Comparison of ENCODE assay signal across 8 mouse cellular contexts in genomic region chr14:25516640-25517591, GRCm38 (mm10). TPM values are rescaled to one million over a fixed set of nuclear protein-coding genes. Genes with fewer than 3 reads are reported as not detected.
A peak's percentile ranks its signal among the peaks of the same experiment; 100 is the strongest.
DNase-seq lines count a peak whose midpoint lies in the region; ATAC-seq and TF ChIP-seq lines count a peak whose summit lies in the region.

No protein-coding gene starts in this region.

- 0 out of 2 replicates have a peak overlapping the region, but pooled peaks have one; percentile 6 for H3K4me2 ChIP-seq in heart, embryonic 16.5 days (ENCODE audit: low read depth, low read length)
- H3K4me2 ChIP-seq in limb, embryonic 13.5 days (replicated peaks), result peak overlapping the region; percentile 16; the same call in 1 of the 2 replicates
- peak overlapping the region; percentile 71 for H3K4me2 ChIP-seq in myocyte (ENCODE audit: low read depth)

- H3K9me3 ChIP-seq in heart, embryonic 16.5 days (replicated peaks; ENCODE audit: control insufficient read depth, low read length), result no peaks in the 10 kb centered on the region
- no peaks in the 10 kb centered on the region for H3K9me3 ChIP-seq in limb, embryonic 13.5 days

- peak; percentile 59 for DNase-seq in testis, postnatal 10 days (ENCODE audit: low spot score)
- no peak for DNase-seq in testis, postnatal 14 days (ENCODE audit: low spot score)
- peak; percentile 71 to 81 for DNase-seq in cerebellum, postnatal 10 days
- DNase-seq in right cerebral cortex, postnatal 14 days, result no peak
- DNase-seq in right cerebral cortex, postnatal 10 days (ENCODE audit: low spot score in 2 of 2), result no peak

- H3K27me3 ChIP-seq in heart, embryonic 16.5 days (ENCODE audit: control insufficient read depth, insufficient read depth, low read length), result no peaks in the 10 kb centered on the region
- H3K27me3 ChIP-seq in limb, embryonic 13.5 days, result no peaks in the 10 kb centered on the region
- H3K27me3 ChIP-seq in myocyte (ENCODE audit: control insufficient read depth, insufficient read depth, insufficient read length), result no peaks in the 10 kb centered on the region

- peak; percentile 56 for TF ChIP-seq POLR2A in myocyte (IDR thresholded peaks at IDR 0.05; ENCODE audit: insufficient read length, low read depth)

- H3K79me2 ChIP-seq in myocyte (ENCODE audit: control insufficient read depth, insufficient read depth), result peaks cover 80% of the 10 kb centered on the region

- no peaks in the 10 kb centered on the region for H3K36me3 ChIP-seq in heart, embryonic 16.5 days (ENCODE audit: control insufficient read depth, insufficient read depth)
- peaks cover 42% of the 10 kb centered on the region for H3K36me3 ChIP-seq in limb, embryonic 13.5 days
- H3K36me3 ChIP-seq in myocyte (ENCODE audit: control insufficient read depth, insufficient read depth), result no peaks in the 10 kb centered on the region

- peaks cover 87% of the 10 kb centered on the region for H3K4me1 ChIP-seq in heart, embryonic 16.5 days (ENCODE audit: control insufficient read depth, insufficient read depth, low read length)
- peaks cover 93% of the 10 kb centered on the region for H3K4me1 ChIP-seq in limb, embryonic 13.5 days

- peak; percentile 46 for ATAC-seq in heart, embryonic 16.5 days (replicated peaks; ENCODE audit: extremely low read depth, insufficient read depth, low FRiP score)
- peak; percentile 65; the same call in 1 of the 2 replicates for ATAC-seq in limb, embryonic 13.5 days (ENCODE audit: low FRiP score, low read depth)

- whole genome bisulfite sequencing in heart, embryonic 16.5 days, result 11% methylated on average over 13 of the region's 13 CpGs
- WGBS in limb, embryonic 13.5 days, result 32% methylated on average over 13 of the region's 13 CpGs

- H3K9ac ChIP-seq in heart, embryonic 16.5 days (ENCODE audit: low read length), result peak overlapping the region; percentile 28
- H3K9ac ChIP-seq in limb, embryonic 13.5 days, result no peak overlapping the region

- no peak overlapping the region for H3ac ChIP-seq in myocyte (ENCODE audit: control insufficient read depth, insufficient read length)

- H3K27ac ChIP-seq in heart, embryonic 16.5 days (ENCODE audit: low read length), result peak overlapping the region; percentile 88
- H3K27ac ChIP-seq in limb, embryonic 13.5 days, result peak overlapping the region; percentile 70

- no peak overlapping the region for H3K4me3 ChIP-seq in heart, embryonic 16.5 days (ENCODE audit: low read length)
- no peak overlapping the region for H3K4me3 ChIP-seq in limb, embryonic 13.5 days
- no peak overlapping the region for H3K4me3 ChIP-seq in myocyte

TF ChIP-seq in myocyte, 11 proteins besides CTCF, POLR2A, EP300 and RAD21:
- TF ChIP-seq MYOD1 (IDR thresholded peaks at IDR 0.05; ENCODE audit: control insufficient read depth in 1 of 3, insufficient read length in 2 of 3, low read depth in 2 of 3) (peak; percentile 8 to 91 (median 78)), SRF (IDR thresholded peaks at IDR 0.05; ENCODE audit: control insufficient read depth, insufficient read length, low read depth) (no peak), POLR2AphosphoS2 (IDR thresholded peaks at IDR 0.05; ENCODE audit: insufficient read length, low read depth) (peak; percentile 69), TCF12 (IDR thresholded peaks at IDR 0.05; ENCODE audit: insufficient read depth, poor library complexity, severe bottlenecking) (peak; percentile 59), MYOG (IDR thresholded peaks at IDR 0.05; ENCODE audit: control insufficient read depth in 1 of 3, insufficient read depth in 1 of 3, insufficient read length in 2 of 3, low read depth in 2 of 3) (peak; percentile 65 to 98 (median 72)), REST (IDR thresholded peaks at IDR 0.05; ENCODE audit: insufficient read depth, insufficient read length) (no peak), CEBPB (IDR thresholded peaks at IDR 0.05; ENCODE audit: insufficient read depth, poor library complexity, severe bottlenecking) (no peak), TCF3 (IDR thresholded peaks at IDR 0.05; ENCODE audit: insufficient read length, low read depth) (peak; percentile 69), E2F4 (IDR thresholded peaks at IDR 0.05; ENCODE audit: insufficient read depth) (no peak), MAX (IDR thresholded peaks at IDR 0.05; ENCODE audit: low read depth) (no peak), USF1 (IDR thresholded peaks at IDR 0.05; ENCODE audit: low read depth) (no peak)
TF ChIP-seq in myocyte: peak in this region for 5.

RNA-seq across cellular contexts. Expression of gene Zmiz1, which starts 57.9 kb away (rescaled TPM):
- polyA plus RNA-seq in heart, embryonic 16.5 days (2015; fragmentation: Nextera tagmentation; extraction: Ambion mirVana), result 20.6 and 22.6 TPM in 2 replicates
- 66.7 and 68.6 TPM in 2 replicates for polyA plus RNA-seq in limb, embryonic 13.5 days (2015; fragmentation: Nextera tagmentation; extraction: Ambion mirVana)
- 34.5 TPM for polyA plus RNA-seq in myocyte (2012; fragmentation: generic; extraction: Trizol)

Comparison
In these comparisons a context has a peak if more than half of its experiments do, and no peak if none do; other contexts are left out.
1. DNase-seq: peak in testis, postnatal 10 days (single experiment) and cerebellum, postnatal 10 days (2 of 2); none in testis, postnatal 14 days (single experiment), right cerebral cortex, postnatal 14 days (single experiment) and right cerebral cortex, postnatal 10 days (0 of 2).
2. H3K4me2 ChIP-seq: peak in every context shown above with its lines; median percentile 71 in myocyte; 16 in limb, embryonic 13.5 days; 6 in heart, embryonic 16.5 days.